In the genomic region with DNA sequence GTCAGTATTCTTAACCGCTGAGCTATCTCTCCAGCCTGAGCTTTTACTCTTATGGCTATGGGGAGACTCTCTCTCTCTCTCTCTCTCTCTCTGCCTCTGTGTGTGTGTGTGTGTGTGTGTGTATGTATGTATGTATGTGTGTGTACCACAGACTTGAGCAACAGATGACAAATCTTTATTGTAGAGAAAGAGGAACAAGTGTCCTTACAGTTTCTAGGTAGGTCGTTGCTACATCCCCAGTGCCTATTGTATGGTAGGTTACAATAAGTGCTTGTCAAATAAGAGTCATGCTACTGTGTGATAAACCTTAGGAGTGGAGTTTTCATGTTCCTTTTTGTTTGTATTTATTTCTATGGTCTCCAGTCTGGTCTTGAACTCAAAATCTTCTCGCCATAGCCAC, we compare ENCODE assay signal across 28 mouse cellular contexts. TPM values are rescaled to one million over a fixed set of nuclear protein-coding genes. Genes with fewer than 3 reads are reported as not detected.
DNase-seq lines count a peak whose midpoint lies in the region; ATAC-seq and TF ChIP-seq lines count a peak whose summit lies in the region.
"Had no signal": no experiment of that assay in that cellular context is flagged by ENCODE, and none has a peak within 500 bp of the region (broad histone marks: within the 10 kb centered on the region; RNA-seq: fewer than 3 reads in every experiment).

No protein-coding gene starts in this region.

- no peaks in the 10 kb centered on the region for H3K9me3 ChIP-seq in liver, postnatal 0 days (ENCODE audit: low read length)
- no peaks in the 10 kb centered on the region for H3K9me3 ChIP-seq in liver, embryonic 11.5 days (ENCODE audit: control insufficient read depth, low read length)
- no peaks in the 10 kb centered on the region for H3K9me3 ChIP-seq in hindbrain, embryonic 13.5 days
- H3K9me3 ChIP-seq in hindbrain, embryonic 11.5 days (ENCODE audit: control insufficient read depth, low read length), result no peaks in the 10 kb centered on the region
- H3K9me3 ChIP-seq: heart, embryonic 12.5 days; liver, embryonic 15.5 days; lung, embryonic 15.5 days; neural tube, embryonic 12.5 days had no signal

- WGBS in liver, postnatal 0 days (ENCODE audit: insufficient replicate concordance), result 62% methylated on average over 3 of the region's 3 CpGs
- WGBS in liver, embryonic 11.5 days, result 72% methylated on average over 3 of the region's 3 CpGs
- 88% methylated on average over 3 of the region's 3 CpGs for WGBS in hindbrain, embryonic 13.5 days
- WGBS in hindbrain, embryonic 11.5 days, result 88% methylated on average over 3 of the region's 3 CpGs

- no peaks in the 10 kb centered on the region for H3K36me3 ChIP-seq in liver, postnatal 0 days (replicated peaks; ENCODE audit: insufficient read depth, low read length)
- H3K36me3 ChIP-seq in liver, embryonic 11.5 days (ENCODE audit: control insufficient read depth, insufficient read depth, low read length), result no peaks in the 10 kb centered on the region; the same call in 1 of the 2 replicates
- H3K36me3 ChIP-seq in hindbrain, embryonic 13.5 days, result no peaks in the 10 kb centered on the region
- no peaks in the 10 kb centered on the region for H3K36me3 ChIP-seq in hindbrain, embryonic 11.5 days (ENCODE audit: control insufficient read depth, insufficient read depth, low read length)
- H3K36me3 ChIP-seq: embryonic facial prominence, embryonic 12.5 days; liver, embryonic 15.5 days; lung, embryonic 15.5 days; neural tube, embryonic 12.5 days had no signal

- DNase-seq in liver, postnatal 0 days, result no peak
- DNase-seq in liver, embryonic 11.5 days (ENCODE audit: low spot score), result no peak
- DNase-seq in MEL-GATA-1-ER (ENCODE audit: extremely low read depth, low read depth), result peak; percentile 24
- no peak for DNase-seq in hindbrain, embryonic 11.5 days (ENCODE audit: low spot score)
- DNase-seq in ovary, postnatal 10 days (ENCODE audit: low spot score), result no peak
- DNase-seq: adrenal gland, adult 8-10 months; cerebellum, adult 9-10 months; cerebellum, postnatal 36 days; embryo, embryonic 11 days; gastrocnemius, postnatal 36 days; heart, adult 2 months; heart, postnatal 4 days; kidney, postnatal 14 days; layer of hippocampus, adult 9-11 months; liver; lung, postnatal 36 days; thymus, postnatal 14 days had no signal

- ATAC-seq in liver, postnatal 0 days, result no peak
- no peak for ATAC-seq in liver, embryonic 11.5 days (replicated peaks; ENCODE audit: low FRiP score)
- peak; percentile 74 for ATAC-seq in megakaryocyte progenitor cell, adult 5-6 weeks (replicated peaks; ENCODE audit: poor library complexity)
- ATAC-seq in hindbrain, embryonic 13.5 days (ENCODE audit: low FRiP score), result no peak
- no peak for ATAC-seq in hindbrain, embryonic 11.5 days (ENCODE audit: low FRiP score)
- ATAC-seq: forebrain, embryonic 14.5 days; hindbrain, embryonic 16.5 days; midbrain, embryonic 16.5 days had no signal

- H3K27me3 ChIP-seq in liver, postnatal 0 days (ENCODE audit: insufficient read depth, low read length), result no peaks in the 10 kb centered on the region
- peaks cover 6% of the 10 kb centered on the region for H3K27me3 ChIP-seq in liver, embryonic 11.5 days (replicated peaks; ENCODE audit: control insufficient read depth, insufficient read depth, low read length)
- H3K27me3 ChIP-seq in hindbrain, embryonic 13.5 days, result peaks cover 26% of the 10 kb centered on the region
- H3K27me3 ChIP-seq in hindbrain, embryonic 11.5 days (ENCODE audit: control insufficient read depth, insufficient read depth, low read length), result peaks cover 10% of the 10 kb centered on the region
- H3K27me3 ChIP-seq: heart, embryonic 12.5 days; lung, embryonic 15.5 days had no signal

- H3K9ac ChIP-seq in liver, postnatal 0 days (replicated peaks), result no peak overlapping the region
- no peak overlapping the region for H3K9ac ChIP-seq in liver, embryonic 11.5 days (ENCODE audit: low read depth, low read length)
- H3K9ac ChIP-seq in hindbrain, embryonic 13.5 days, result no peak overlapping the region
- no peak overlapping the region for H3K9ac ChIP-seq in hindbrain, embryonic 11.5 days (ENCODE audit: low read depth, low read length)
- H3K9ac ChIP-seq: embryonic facial prominence, embryonic 12.5 days; heart, embryonic 12.5 days; liver, embryonic 15.5 days; lung, embryonic 15.5 days; neural tube, embryonic 12.5 days had no signal

- no peak for TF ChIP-seq EP300 in liver, postnatal 0 days (IDR thresholded peaks at IDR 0.05; ENCODE audit: low read depth)

- no peak overlapping the region for H3K4me3 ChIP-seq in liver, postnatal 0 days (ENCODE audit: low read depth, low read length)
- no peak overlapping the region for H3K4me3 ChIP-seq in liver, embryonic 11.5 days (ENCODE audit: low read depth, low read length)
- H3K4me3 ChIP-seq in hindbrain, embryonic 13.5 days, result no peak overlapping the region
- no peak overlapping the region for H3K4me3 ChIP-seq in hindbrain, embryonic 11.5 days (ENCODE audit: low read depth, low read length)
- H3K4me3 ChIP-seq: embryonic facial prominence, embryonic 12.5 days; heart, adult 2 months; heart, embryonic 12.5 days; liver, embryonic 15.5 days; lung, embryonic 15.5 days; myocyte; neural tube, embryonic 12.5 days had no signal

- no peak for TF ChIP-seq CTCF in liver, postnatal 0 days (IDR thresholded peaks at IDR 0.05; ENCODE audit: low read depth)

- peaks cover 58% of the 10 kb centered on the region for H3K4me1 ChIP-seq in liver, postnatal 0 days (ENCODE audit: insufficient read depth)
- peaks cover 24% of the 10 kb centered on the region for H3K4me1 ChIP-seq in liver, embryonic 11.5 days (replicated peaks; ENCODE audit: control insufficient read depth, insufficient read depth, low read length)
- H3K4me1 ChIP-seq in hindbrain, embryonic 13.5 days (replicated peaks), result no peaks in the 10 kb centered on the region
- no peaks in the 10 kb centered on the region for H3K4me1 ChIP-seq in hindbrain, embryonic 11.5 days (replicated peaks; ENCODE audit: control insufficient read depth, insufficient read depth, low read length)
- H3K4me1 ChIP-seq: neural tube, embryonic 12.5 days had no signal

- H3K4me2 ChIP-seq in liver, postnatal 0 days (ENCODE audit: low read depth, low read length), result no peak overlapping the region
- H3K4me2 ChIP-seq in liver, embryonic 11.5 days, result no peak overlapping the region
- no peak overlapping the region for H3K4me2 ChIP-seq in hindbrain, embryonic 13.5 days
- no peak overlapping the region for H3K4me2 ChIP-seq in hindbrain, embryonic 11.5 days (replicated peaks; ENCODE audit: low read depth, low read length)
- H3K4me2 ChIP-seq: embryonic facial prominence, embryonic 12.5 days; heart, embryonic 12.5 days; liver, embryonic 15.5 days; lung, embryonic 15.5 days; neural tube, embryonic 12.5 days had no signal

- 0 out of 2 replicates have a peak overlapping the region, but pooled peaks have one; percentile 44 for H3K27ac ChIP-seq in liver, postnatal 0 days (ENCODE audit: low read depth)
- no peak overlapping the region for H3K27ac ChIP-seq in liver, embryonic 11.5 days (ENCODE audit: low read depth, low read length)
- no peak overlapping the region for H3K27ac ChIP-seq in hindbrain, embryonic 13.5 days
- no peak overlapping the region for H3K27ac ChIP-seq in hindbrain, embryonic 11.5 days (ENCODE audit: low read depth, low read length)
- H3K27ac ChIP-seq: embryonic facial prominence, embryonic 12.5 days; heart, adult 2 months; liver, embryonic 15.5 days; lung, embryonic 15.5 days; neural tube, embryonic 12.5 days had no signal

RNA-seq across cellular contexts. Expression of a gene that starts 9.5 kb away (rescaled TPM):
- polyA plus RNA-seq in liver, postnatal 0 days (2015; fragmentation: Nextera tagmentation; extraction: Ambion mirVana), result 3.3 and 3.7 TPM in 2 replicates
- 3.4 and 4.1 TPM in 2 replicates for polyA plus RNA-seq in liver, embryonic 11.5 days (2014; fragmentation: Nextera tagmentation; extraction: Ambion mirVana)
- 11.1 and 13.6 TPM in 2 replicates for total RNA-seq in megakaryocyte progenitor cell, adult 5-6 weeks (2015)
- total RNA-seq in megakaryocyte progenitor cell, adult 5-6 weeks (2017), result 13.7 and 13.9 TPM in 2 replicates
- 1.6 and 2.1 TPM in 2 replicates for polyA plus RNA-seq in hindbrain, embryonic 13.5 days (2015; fragmentation: Nextera tagmentation; extraction: Ambion mirVana)
- polyA plus RNA-seq in hindbrain, embryonic 11.5 days (2014; fragmentation: Nextera tagmentation; extraction: Ambion mirVana), result 1.9 and 2.1 TPM in 2 replicates
